Mouse (Mus musculus) ES-Bruce4 (cell line): Measurements from ENCODE around the gene Kxd1. TPM values are rescaled to one million over a fixed set of nuclear protein-coding genes. Genes with fewer than 3 reads are reported as not detected.
A peak's percentile ranks its signal among the peaks of the same experiment; 100 is the strongest.

Source experiments
- H3K27ac ChIP-seq: 2 replicates; pipeline ENCODE4 v1.5.1; 2012; ENCODE audit warnings: low read length, inconsistent platforms; ENCODE audit not compliant: insufficient read depth
- H3K27me3 ChIP-seq: 2 replicates; pipeline ENCODE4 v1.6.1; 2012; ENCODE audit warnings: mild to moderate bottlenecking, low read length, inconsistent platforms; ENCODE audit not compliant: control insufficient read depth, poor library complexity, insufficient read depth, severe bottlenecking
- H3K36me3 ChIP-seq: 2 replicates; pipeline ENCODE4 v1.6.1; 2012; ENCODE audit warnings: inconsistent platforms, mild to moderate bottlenecking, low read length, moderate library complexity; ENCODE audit not compliant: control insufficient read depth, poor library complexity, insufficient read depth, severe bottlenecking
- H3K4me1 ChIP-seq: one replicate; pipeline ENCODE4 v1.8.1; 2011; ENCODE audit warnings: low read length; ENCODE audit not compliant: control insufficient read depth, insufficient read depth
- H3K4me3 ChIP-seq: 2 replicates; pipeline ENCODE4 v1.5.1; 2011; ENCODE audit warnings: low read depth, mild to moderate bottlenecking, low read length
- H3K9ac ChIP-seq: 2 replicates; pipeline ENCODE4 v1.6.1; 2012; ENCODE audit warnings: low read depth, mild to moderate bottlenecking, inconsistent platforms; ENCODE audit not compliant: poor library complexity, severe bottlenecking
- H3K9me3 ChIP-seq: replicated peaks from 2 replicates; pipeline ENCODE4 v1.6.1; 2012; ENCODE audit warnings: mild to moderate bottlenecking, low read length, inconsistent platforms; ENCODE audit not compliant: control insufficient read depth, poor library complexity, insufficient read depth, severe bottlenecking
- CTCF ChIP-seq: IDR thresholded peaks from one replicate; pipeline ENCODE4 v1.8.1; 2011; ENCODE audit warnings: low read depth, low read length
- EP300 ChIP-seq: IDR thresholded peaks from 2 replicates; pipeline ENCODE4 v1.6.1; 2011; ENCODE audit warnings: low read depth, low read length; ENCODE audit not compliant: insufficient read depth
- POLR2A ChIP-seq: IDR thresholded peaks from one replicate; pipeline ENCODE4 v1.8.1; 2011; ENCODE audit warnings: low read length; ENCODE audit not compliant: insufficient read depth
- polyA plus RNA-seq: library from polyadenylated mRNA; stranded (reverse); fragments of >200 nt; gene quantifications from 2 replicates; pipeline ENCODE4 v1.2.4, GENCODE M21; 2011; ENCODE audit warnings: low read depth; ENCODE audit not compliant: missing spikeins, insufficient read depth, insufficient read length

Gene Kxd1
- polyA plus RNA-seq, 1 experiment = 57.4 TPM

DNA sequence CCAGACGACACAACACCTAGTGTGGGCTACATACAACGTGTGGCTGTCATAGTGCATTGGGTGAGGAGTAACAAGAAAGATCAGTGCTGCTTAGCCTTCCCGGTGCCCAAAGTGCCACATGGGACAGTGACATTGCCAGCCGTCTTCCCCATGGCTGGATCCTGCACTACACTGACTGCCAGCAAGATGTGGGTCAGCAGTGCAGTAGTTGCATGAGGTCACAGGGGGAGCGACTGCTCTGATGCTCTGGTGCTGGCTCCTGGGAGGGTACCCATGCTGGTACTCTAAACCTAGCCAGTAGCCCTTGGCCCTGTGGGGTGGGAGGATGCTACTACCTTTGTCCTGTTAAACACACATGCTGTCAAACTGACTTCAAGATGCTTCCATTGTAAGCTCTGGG, 67.6 kb downstream of the Kxd1 start:
- Histone ChIP-seq H3K4me1 (no peaks in the 10 kb centered on the region), H3K4me3 (no peak overlapping the region)

DNA sequence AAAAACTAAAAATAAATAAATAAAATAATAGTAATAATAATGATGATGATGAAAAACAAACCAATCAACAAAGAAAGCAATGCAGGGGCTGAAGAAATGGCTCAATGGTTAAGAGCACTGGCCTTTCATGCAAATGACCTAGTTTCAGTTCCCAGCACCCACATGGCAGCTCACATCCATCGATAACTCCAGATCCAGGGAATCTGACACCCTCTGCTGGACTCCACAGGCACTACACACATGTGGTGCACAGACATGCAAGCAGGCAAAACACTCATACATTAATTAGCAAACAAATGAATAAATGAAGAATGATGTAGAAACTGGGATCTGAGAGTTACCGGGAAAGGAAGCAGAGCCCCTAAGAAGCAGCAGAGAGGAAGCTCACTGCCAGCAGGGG, 68.1 kb downstream of the Kxd1 start:
- no peaks in the 10 kb centered on the region for H3K9me3 ChIP-seq
- no peak overlapping the region for H3K9ac ChIP-seq
- TF ChIP-seq CTCF (peak; percentile 20), EP300 (no peak)
- H3K36me3 ChIP-seq = no peaks in the 10 kb centered on the region
- no peak overlapping the region for H3K4me3 ChIP-seq
- no peak overlapping the region for H3K27ac ChIP-seq
- no peaks in the 10 kb centered on the region for H3K27me3 ChIP-seq
- H3K4me1 ChIP-seq = no peaks in the 10 kb centered on the region

More for the DNA sequence above, 67.6 kb downstream of the Kxd1 start:
- no peaks in the 10 kb centered on the region for H3K9me3 ChIP-seq
- no peak for TF ChIP-seq POLR2A
- no peak for TF ChIP-seq EP300
- no peak for TF ChIP-seq CTCF
- H3K27me3 ChIP-seq = no peaks in the 10 kb centered on the region
- H3K27ac ChIP-seq = no peak overlapping the region
- H3K36me3 ChIP-seq = no peaks in the 10 kb centered on the region
- no peak overlapping the region for H3K9ac ChIP-seq

DNA sequence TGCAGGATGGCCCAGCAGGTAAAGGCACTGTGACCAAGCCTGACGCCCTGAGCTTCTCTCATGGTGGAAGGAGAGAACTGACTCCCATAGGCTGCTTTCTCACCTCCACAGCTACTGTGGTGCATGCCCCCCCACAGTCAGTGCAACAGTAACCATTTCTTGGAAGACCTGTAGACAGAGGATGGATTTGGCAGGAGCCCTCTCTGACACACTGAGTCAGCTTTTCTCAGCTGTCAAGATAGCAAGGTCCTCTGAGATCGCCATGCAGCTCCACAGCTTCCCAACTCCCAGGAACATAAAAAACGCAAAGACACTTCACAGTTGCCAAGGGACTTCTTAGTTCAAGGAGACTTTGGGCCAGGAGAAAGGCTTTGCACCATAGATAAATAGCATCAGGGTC, 69.3 kb downstream of the Kxd1 start:
- H3K9ac ChIP-seq = no peak overlapping the region
- no peaks in the 10 kb centered on the region for H3K9me3 ChIP-seq
- H3K36me3 ChIP-seq = no peaks in the 10 kb centered on the region
- no peak for TF ChIP-seq EP300
- TF ChIP-seq POLR2A = no peak
- no peak for TF ChIP-seq CTCF
- no peak overlapping the region for H3K4me3 ChIP-seq
- no peak overlapping the region for H3K27ac ChIP-seq
- no peaks in the 10 kb centered on the region for H3K27me3 ChIP-seq
- H3K4me1 ChIP-seq = no peaks in the 10 kb centered on the region

Other genes starting within 250 kb of the Kxd1 start
- 37.9 and 40.0 TPM in 2 replicates for gene Homer3, start 245.1 kb downstream of the Kxd1 start, polyA plus RNA-seq
- gene Ddx49, start 225.5 kb downstream of the Kxd1 start, polyA plus RNA-seq = 45.3 and 50.5 TPM in 2 replicates
- gene Cope, start 225.4 kb downstream of the Kxd1 start, polyA plus RNA-seq = 115 and 117 TPM in 2 replicates
- gene Cers1, start 212.2 kb downstream of the Kxd1 start, polyA plus RNA-seq = 3.4 and 3.8 TPM in 2 replicates
- gene Gdf1, start 198.1 kb downstream of the Kxd1 start, polyA plus RNA-seq = 1.0 TPM in 1 of 2 replicates, not detected in the other
- gene Upf1, start 174.7 kb downstream of the Kxd1 start, polyA plus RNA-seq = 46.3 and 50.1 TPM in 2 replicates
- 1.4 and 2.0 TPM in 2 replicates for gene Comp, start 154.4 kb downstream of the Kxd1 start, polyA plus RNA-seq
- gene Crtc1, start 88.4 kb downstream of the Kxd1 start, polyA plus RNA-seq = 7.7 and 9.6 TPM in 2 replicates
- 27.4 and 33.7 TPM in 2 replicates for gene Klhl26, start 51.0 kb downstream of the Kxd1 start, polyA plus RNA-seq
- gene Tmem59l, start 40.6 kb downstream of the Kxd1 start, polyA plus RNA-seq = 3.3 and 4.2 TPM in 2 replicates
- gene Crlf1, start 34.8 kb downstream of the Kxd1 start, polyA plus RNA-seq = 6.1 and 7.5 TPM in 2 replicates
- 40.0 and 43.7 TPM in 2 replicates for gene Rex1bd, start 21.2 kb downstream of the Kxd1 start, polyA plus RNA-seq
- 1,157 and 1,272 TPM in 2 replicates for gene Uba52, start 17.2 kb downstream of the Kxd1 start, polyA plus RNA-seq
- 80.5 and 87.3 TPM in 2 replicates for gene Fkbp8, start 232 bp downstream of the Kxd1 start, polyA plus RNA-seq
- gene Ell, start 11.5 kb upstream of the Kxd1 start, polyA plus RNA-seq = 12.4 and 13.2 TPM in 2 replicates
- gene Isyna1, start 66.4 kb upstream of the Kxd1 start, polyA plus RNA-seq = 61.5 and 72.3 TPM in 2 replicates
- gene Ssbp4, start 80.9 kb upstream of the Kxd1 start, polyA plus RNA-seq = 49.9 and 50.2 TPM in 2 replicates
- not detected in 2 replicates for gene Lrrc25, start 88.2 kb upstream of the Kxd1 start, polyA plus RNA-seq
- 1.9 and 2.1 TPM in 2 replicates for gene Gdf15, start 104.5 kb upstream of the Kxd1 start, polyA plus RNA-seq
- 30.2 and 44.4 TPM in 2 replicates for gene Pgpep1, start 132.4 kb upstream of the Kxd1 start, polyA plus RNA-seq
- 211 TPM in 2 replicates for gene Lsm4, start 145.3 kb upstream of the Kxd1 start, polyA plus RNA-seq
- gene Jund, start 171.0 kb upstream of the Kxd1 start, polyA plus RNA-seq = 56.6 and 66.4 TPM in 2 replicates
- gene Iqcn, start 175.5 kb upstream of the Kxd1 start, polyA plus RNA-seq = not detected in 2 replicates
- 0.99 and 2.5 TPM in 2 replicates for gene Gm3336, start 190.6 kb upstream of the Kxd1 start, polyA plus RNA-seq
- gene Pde4c, start 195.8 kb upstream of the Kxd1 start, polyA plus RNA-seq = 1.9 and 2.3 TPM in 2 replicates
- gene Rab3a, start 226.7 kb upstream of the Kxd1 start, polyA plus RNA-seq = 6.2 and 6.3 TPM in 2 replicates
- 17.7 and 19.1 TPM in 2 replicates for gene Mpv17l2, start 233.0 kb upstream of the Kxd1 start, polyA plus RNA-seq
- 20.1 and 25.1 TPM in 2 replicates for gene Pik3r2, start 248.8 kb upstream of the Kxd1 start, polyA plus RNA-seq